Mouse (Mus musculus) adrenal gland, adult 18-20 months (tissue): ENCODE results near the gene Vmn1r221. TPM values are rescaled to one million over a fixed set of nuclear protein-coding genes. Genes with fewer than 3 reads are reported as not detected.
"Not testable (repeated sequence)": the region's sequence is repeated elsewhere in the genome, so short reads cannot be mapped to it uniquely, and the experiment has no call there.

Experiments used
- DNase-seq, 2 experiments: peaks; one replicate each; pipeline ENCODE4 v3.0.0; 2021 to 2022; ENCODE audit warnings: low spot score in 2 of 2
- long read RNA-seq, 2 experiments: library from polyadenylated mRNA; stranded (forward); transcript quantifications; one replicate each; pipeline ENCODE4 v2.0.0; 2021
- total RNA-seq, 2 experiments: library from RNA; stranded (reverse); gene quantifications; 1 replicate in 1 of 2; 2 replicates in 1 of 2; pipeline ENCODE4 v1.2.3; 2021

Gene Vmn1r221
- not detected for total RNA-seq
- long read RNA-seq, experiment 1 = 0 reads
- long read RNA-seq, experiment 2 = 0 reads

DNA sequence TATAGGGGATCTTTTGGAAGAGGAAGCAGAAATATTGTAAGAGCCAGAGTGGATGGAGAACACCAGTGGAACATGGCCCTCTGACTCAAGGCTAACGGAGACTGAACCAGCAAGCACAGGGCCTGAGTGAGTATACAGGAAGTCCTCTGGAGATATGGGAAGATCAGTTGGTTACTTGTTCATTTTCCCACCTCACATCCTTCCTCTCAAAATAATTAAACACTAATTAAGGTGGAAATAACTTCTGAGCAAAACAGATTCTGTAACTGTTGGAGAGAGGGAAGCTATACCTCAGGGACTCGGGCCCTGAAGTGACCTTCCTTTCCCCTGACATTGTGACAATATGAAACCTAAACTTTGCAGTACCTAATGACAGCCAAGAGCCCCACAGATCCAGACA, at the start of gene Vmn1r221:
TSS of gene Vmn1r221 (plus strand) at position 301 of the 400 bp plus-strand sequence.
- DNase-seq = not testable (repeated sequence)

DNA sequence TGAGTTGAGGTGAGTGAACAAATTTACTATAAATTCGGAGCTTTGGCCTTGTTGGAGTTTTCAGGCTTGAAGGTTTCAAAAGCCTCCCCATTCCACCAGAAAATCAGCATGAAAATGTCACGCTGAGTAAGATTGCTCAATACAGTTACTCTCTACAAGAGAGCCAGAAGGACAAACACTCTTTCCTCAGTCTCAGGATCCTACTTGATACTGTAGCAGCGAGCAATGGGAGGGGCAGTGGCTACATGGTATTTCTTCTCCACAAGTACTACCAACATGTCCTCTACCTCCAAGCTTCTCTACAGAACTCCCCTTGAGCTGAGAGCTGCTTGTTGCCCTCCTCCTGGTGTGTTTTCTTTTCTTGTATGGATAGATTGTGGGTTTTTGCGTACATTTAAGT, 47.5 kb upstream of the Vmn1r221 start:
- not testable (repeated sequence) for DNase-seq

DNA sequence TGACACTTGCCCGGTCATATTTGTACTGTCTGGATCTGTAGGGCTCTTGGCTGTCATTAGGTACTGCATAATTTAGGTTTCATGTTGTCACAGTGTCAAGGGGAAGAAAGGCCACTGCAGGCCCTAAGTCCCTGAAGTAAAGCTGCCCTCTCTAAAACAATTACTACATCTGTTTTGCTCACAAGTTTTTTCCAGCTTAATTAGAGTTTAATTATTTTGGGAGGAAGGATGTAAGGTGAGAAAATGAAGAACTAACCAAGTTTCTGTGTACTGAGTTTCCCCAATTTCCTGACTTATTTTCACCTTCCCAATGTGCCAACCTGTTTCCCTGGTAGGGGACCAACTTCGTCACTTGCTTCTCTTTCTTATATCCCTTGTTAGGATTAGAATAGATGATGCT, 26.1 kb upstream of the Vmn1r221 start, which contains the start of gene Vmn1r220:
TSS of gene Vmn1r220 (minus strand) at position 101 of the 400 bp plus-strand sequence.
- DNase-seq = no peak

DNA sequence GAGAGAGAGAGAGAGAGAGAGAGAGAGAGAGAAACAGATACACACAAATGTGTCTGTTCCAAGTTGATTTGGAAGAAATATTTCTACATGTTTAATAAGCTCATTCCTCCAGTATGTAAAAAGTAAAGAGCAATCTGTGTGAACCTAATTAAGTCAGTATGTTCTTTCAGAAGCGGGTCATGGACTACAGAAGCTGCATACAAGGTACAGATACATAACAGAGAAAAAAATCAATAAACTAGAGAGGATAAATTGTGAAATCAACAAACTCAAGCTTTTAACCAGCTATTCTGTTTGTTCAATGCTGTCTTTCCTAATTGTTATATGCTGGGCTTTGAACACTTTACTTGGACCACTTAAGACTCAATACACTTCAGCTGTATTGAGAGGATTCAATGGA, 10.0 kb upstream of the Vmn1r221 start:
- DNase-seq = not testable (repeated sequence)

DNA sequence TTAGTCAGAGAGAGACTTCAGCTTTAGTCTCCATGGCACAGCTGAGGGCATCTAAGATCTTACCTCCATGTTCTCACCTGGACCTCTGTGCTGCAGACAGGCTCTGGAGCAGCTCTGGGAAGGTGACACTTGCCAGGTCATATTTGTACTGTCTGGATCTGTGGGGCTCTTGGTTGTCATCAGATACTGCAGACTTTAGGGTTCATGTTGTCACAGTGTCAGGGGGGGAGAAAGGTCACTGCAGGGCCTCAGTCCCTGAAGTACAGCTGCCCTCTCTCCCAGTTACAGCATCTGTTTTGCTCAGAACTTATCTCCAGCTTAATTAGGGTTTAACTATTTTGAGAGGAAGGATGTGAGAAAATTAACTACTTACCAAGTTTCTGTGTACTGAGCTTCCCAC, 21.9 kb downstream of the Vmn1r221 start, which contains the start of gene Vmn1r222:
TSS of gene Vmn1r222 (minus strand) at position 101 of the 400 bp plus-strand sequence.
- DNase-seq = not testable (repeated sequence)

DNA sequence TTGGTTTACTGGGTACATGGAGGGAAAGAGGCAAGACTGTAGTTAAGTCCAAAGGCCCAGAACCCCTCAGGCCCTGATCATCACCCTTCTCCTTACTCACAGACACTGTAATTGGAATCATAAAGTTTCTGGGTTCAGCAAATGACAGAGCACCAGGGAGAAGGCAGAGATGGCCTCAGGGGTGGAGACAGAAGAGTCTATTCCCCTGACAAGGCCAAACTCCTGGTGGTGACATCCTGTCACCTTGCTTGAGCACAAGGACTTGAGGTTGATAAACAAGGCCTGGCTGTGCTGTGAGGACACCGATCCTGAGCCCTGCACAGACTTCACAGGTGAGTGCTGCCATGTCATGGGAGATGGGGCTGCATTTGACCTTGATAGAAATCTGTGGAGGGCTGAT, 32.9 kb downstream of the Vmn1r221 start, which contains the start of gene Vmn1r223:
TSS of gene Vmn1r223 (plus strand) at position 301 of the 400 bp plus-strand sequence.
- DNase-seq = not testable (repeated sequence)

DNA sequence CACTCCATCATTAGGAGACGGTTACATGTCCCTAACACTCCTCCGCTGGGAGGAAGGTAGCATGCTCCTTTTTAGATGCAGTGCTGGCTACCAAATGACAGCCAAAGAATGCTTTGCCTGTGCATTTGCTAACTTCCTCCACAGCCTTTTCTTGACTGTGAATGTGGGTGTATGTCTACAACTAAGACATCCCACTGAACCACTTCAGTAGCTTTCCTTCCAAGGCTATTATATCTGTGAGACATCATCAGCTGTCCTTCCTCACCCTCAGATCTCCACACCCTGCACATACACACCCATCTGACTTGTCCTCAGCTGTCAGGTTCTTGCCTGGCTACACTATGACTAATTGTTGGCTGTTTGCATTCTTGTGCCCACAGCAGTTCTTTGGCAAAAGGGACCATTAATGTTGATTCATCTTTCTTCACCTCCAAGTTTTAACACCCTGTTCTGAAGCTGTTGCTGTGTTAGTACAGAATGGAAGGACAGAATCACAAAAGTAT, 44.7 kb downstream of the Vmn1r221 start:
- DNase-seq = no peak

DNA sequence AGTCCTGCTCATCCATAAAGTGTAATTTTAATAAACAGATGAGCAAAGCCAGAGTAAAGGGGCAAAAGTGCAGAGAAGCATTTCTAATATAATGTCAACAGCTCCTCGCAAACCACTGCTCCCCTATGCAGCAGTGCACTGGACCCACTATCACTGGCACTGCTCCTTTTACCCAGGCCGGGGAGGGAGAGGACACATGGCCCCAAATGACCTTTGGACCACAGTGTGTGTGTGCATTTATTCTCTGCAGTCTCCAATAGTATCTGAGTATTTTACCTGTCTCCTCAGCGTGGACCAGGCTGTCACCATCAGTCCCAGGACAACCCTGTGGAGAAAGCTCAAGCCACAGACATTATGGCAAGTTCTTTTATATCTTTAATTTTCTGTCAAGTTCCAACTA, 54.7 kb downstream of the Vmn1r221 start:
- not testable (repeated sequence) for DNase-seq

DNA sequence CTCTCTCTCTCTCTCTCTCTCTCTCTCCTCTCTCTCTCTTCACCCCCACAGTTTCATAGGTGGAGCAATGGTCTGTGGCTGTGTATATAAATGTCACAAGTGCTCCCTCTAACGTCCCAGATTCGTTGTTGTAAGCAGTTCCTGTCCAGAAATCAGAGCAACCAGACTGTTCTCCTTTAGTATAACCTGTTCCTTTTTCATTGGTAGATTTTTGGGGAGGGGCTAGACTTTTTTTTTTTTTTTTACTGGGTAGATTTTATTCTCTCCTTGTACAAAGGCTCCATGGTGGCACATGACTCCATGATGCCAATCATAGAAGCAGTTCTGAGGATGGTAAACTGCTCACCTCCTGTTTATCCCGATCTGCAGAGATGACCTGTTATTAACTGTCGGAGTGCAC, 55.2 kb downstream of the Vmn1r221 start:
- DNase-seq = not testable (repeated sequence)

DNA sequence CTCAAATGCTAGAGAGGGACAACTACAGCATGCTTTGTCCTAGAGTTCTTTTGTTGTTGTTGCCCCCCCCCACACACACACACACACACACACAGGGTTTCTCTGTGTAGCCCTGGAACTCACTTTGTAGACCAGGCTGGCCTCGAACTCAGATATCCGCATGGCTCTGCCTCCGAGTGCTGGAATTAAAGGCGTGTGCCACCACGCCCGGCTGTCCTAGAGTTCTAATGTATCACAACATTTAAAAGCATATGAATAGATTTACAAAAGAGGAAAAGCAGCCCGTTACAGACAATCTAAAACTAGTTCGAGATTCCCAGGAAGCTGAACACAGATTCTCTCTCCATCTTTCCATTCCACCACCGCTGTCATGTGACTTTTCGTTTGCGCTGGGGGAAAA, 55.8 kb downstream of the Vmn1r221 start:
- DNase-seq = no peak

DNA sequence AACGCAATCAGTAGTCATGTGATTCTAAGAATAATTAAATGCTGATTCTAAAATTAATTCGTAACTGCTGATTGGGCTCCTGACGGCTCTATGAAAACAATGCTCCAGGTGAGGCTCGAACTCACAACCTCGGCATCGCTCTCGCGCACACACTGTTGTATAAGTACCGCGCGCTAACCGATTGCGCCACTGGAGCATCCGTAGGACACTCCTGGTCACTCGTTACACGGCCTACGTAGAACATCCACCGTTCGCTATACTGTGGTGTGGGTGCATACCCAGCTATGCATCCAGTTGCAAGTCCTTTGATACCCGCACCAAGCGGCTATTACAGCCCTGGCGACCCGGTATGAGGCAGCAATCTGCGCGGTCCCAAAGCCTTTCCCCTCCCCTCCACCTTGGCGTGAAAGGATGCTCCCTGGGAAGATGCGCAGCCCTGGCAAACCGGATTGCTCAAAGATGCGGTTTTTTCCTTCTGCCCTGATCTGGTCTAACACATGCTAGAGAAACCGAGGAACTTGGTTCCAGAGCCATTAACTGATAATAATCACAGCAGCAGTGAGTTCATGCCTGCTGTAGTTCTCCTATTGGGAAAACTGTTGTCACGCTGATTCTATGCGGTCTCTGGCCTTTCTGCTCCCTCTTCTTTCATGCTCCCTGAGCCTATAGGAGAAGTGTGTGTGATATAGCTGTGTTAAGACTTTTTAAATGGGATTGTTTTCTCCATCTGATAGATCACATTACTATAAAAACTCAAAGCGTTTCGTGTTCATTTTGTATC, 56.6 kb downstream of the Vmn1r221 start:
- no peak for DNase-seq

Other genes with a start within 250 kb of the Vmn1r221 start
- not detected for gene Vmn1r213, start 206.5 kb upstream of the Vmn1r221 start, total RNA-seq
- not detected for gene Vmn1r214, start 183.7 kb upstream of the Vmn1r221 start, total RNA-seq
- not detected for gene Vmn1r215, start 146.1 kb upstream of the Vmn1r221 start, total RNA-seq
- not detected for gene Vmn1r217, start 95.9 kb upstream of the Vmn1r221 start, total RNA-seq
- not detected for gene Vmn1r218, start 81.0 kb upstream of the Vmn1r221 start, total RNA-seq
- gene Vmn1r219, start 54.8 kb upstream of the Vmn1r221 start, total RNA-seq = not detected
- not detected for gene Vmn1r220, start 26.2 kb upstream of the Vmn1r221 start, total RNA-seq
- not detected for gene Vmn1r222, start 21.8 kb downstream of the Vmn1r221 start, total RNA-seq
- gene Vmn1r223, start 33.0 kb downstream of the Vmn1r221 start, total RNA-seq = not detected
- 10 to 100 TPM; 15.0 to 18.5 TPM for gene Zfp322a, start 155.1 kb downstream of the Vmn1r221 start, total RNA-seq
- gene Abt1, start 209.7 kb downstream of the Vmn1r221 start, total RNA-seq = 1 to 10 TPM; 7.9 to 8.4 TPM